Mouse (Mus musculus): ENCODE measurements around the gene Ulk4. TPM values are rescaled to one million over a fixed set of nuclear protein-coding genes. Genes with fewer than 3 reads are reported as not detected.

Gene Ulk4
- total RNA-seq, 2 experiments from 2014 or later = 0.22 to 0.46 TPM

- peak in 1 of 2 experiments; percentile 52 for DNase-seq
Observed at GRCm38 (mm10) chr9:121299976-121300570, 23.1 kb upstream of the Ulk4 start.

GRCm38 (mm10) chr9:121299223-121299755 lies 22.3 kb upstream of the Ulk4 start:
- DNase-seq = peak in 1 of 2 experiments; percentile 59

- DNase-seq = peak; percentile 74 to 75
Observed at GRCm38 (mm10) chr9:121298411-121299091, 21.6 kb upstream of the Ulk4 start.

DNA sequence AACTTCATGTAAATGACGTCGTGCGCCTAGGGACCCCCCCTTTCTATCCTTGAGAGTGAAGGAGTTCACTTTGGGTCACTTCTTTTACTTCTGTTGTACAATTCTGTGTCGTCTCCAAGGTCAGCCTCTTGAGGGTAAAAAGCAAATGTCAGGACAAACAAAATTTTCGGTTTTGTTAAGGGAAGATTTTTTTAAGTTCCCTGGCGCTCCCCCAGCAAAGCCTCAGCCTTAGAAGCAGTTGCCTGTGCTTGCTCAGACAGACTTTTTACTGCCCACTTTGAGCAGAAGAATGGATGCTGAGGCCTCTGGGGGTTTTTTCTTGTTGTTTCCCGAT lies 21.0 kb upstream of the Ulk4 start:
- DNase-seq = peak in 1 of 2 experiments; percentile 73

DNA sequence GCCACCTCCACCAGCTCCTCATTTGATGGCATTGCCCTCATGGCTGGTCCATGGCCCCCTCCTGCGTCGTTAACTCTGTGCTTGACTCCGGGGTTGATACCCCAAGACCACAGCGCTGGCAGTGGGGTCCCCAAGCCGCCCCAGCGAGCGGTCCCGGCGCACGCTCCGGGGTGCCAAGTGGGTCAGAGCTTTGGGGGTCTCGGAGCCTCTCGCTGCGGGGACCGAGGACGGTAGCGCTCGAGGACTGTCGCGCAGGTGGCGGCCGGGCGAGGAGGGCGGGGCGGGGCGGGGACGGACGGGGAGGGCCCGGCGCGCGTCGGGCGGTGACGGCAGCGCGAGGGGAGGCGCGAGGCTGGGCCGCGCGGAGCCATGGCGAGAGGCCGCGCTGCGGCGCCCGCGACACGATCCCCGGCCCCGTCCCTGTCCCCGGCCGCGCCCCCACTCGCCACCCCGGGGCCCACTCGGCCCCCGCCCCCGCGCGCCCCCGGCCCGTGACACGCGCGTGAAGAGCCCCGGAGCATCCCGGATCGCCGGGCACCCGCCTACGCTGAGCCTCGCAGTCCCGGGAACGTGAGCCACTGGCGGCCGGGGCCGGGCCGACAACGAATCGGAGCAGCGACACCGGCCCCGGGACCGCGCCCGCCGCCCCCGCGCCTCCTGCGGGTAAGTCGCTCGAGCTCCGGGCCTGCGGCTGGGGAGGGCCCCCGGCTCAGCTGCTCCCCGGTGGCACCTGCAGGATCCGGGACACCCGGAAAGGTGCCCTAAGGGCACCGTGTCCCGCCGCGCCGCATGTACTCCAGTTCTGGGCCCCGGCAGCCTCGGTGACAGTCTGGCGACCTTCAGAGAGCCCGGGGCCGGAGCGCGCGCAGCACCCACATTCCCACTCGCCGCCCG lies 20.4 kb upstream of the Ulk4 start, which contains the start of gene Trak1:
Trak1 (plus strand) TSS at position 332 of the 894 bp plus-strand sequence.
- DNase-seq = peak; percentile 76 to 84

- DNase-seq = no peak
Observed at GRCm38 (mm10) chr9:121295221-121295620, 18.2 kb upstream of the Ulk4 start.

GRCm38 (mm10) chr9:121293187-121293586 lies 16.2 kb upstream of the Ulk4 start:
- no peak for DNase-seq

DNA sequence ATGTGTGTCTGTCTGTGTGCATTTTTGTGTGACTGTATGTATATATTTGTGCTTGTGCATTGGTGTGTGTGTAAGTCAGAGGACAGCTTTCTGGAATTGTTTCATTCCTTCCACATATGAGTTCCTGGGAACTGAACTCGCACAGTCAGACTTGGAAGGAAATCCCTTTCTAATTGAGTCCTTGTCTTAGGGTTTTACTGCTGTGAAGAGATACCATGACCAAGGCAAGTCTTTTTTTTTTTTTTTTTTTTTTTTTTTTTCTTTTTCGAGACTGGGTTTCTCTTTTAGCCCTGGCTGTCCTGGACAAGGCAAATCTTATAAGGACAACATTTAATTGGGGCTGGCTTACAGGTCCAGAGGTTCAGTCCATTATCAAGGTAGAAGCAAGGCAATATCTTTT lies 14.3 kb upstream of the Ulk4 start:
- no peak for DNase-seq

- DNase-seq = no peak
Observed at GRCm38 (mm10) chr9:121286325-121286901, 9.4 kb upstream of the Ulk4 start.

DNA sequence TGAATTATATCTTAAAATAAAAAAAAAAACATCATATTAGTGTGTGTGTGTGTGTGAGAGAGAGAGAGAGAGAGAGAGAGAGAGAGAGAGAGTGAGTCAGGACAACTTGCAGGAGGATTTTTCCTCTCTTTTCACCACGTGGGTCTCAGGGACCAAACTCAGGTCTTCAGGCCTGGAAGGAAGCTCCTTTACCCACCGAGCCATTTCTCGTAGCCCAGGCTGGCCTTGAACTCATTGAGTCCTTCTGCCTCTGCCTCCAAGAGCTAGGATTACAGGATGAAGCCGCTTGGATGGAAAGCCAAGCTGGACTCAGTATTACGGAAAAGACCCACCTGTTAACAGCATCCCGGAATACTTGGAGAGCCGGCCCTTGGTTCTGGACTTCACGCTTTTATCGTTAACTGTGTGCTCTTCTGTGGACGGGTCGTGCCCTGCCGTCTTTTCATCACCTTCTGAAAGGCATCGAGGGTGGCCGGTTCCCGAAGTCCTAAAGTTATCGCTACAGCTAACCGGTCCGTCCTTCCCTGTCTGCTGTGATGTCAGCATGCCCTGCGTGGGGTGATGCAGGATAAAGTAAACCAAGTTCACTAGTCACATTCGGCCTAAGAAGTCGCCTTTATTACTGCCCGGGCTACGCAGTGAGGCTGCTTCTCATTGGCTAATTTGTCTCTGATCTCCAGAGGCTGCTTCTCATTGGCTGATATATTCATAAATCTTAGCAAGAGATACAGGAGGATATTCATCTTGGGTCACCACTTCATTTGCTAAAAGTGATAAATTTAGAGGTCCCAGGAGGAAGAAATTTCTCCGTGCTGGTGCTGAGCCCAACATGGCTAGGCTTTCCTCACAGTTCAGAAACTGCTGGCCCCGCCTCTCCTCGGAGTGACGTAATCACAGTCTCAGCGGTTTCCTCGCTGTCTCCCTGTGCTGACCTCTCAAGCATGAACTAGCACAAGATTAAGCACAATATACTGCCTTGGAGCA lies 8.6 kb upstream of the Ulk4 start:
- peak; percentile 83 to 88 for DNase-seq

GRCm38 (mm10) chr9:121284422-121284821 lies 7.4 kb upstream of the Ulk4 start:
- DNase-seq = peak in 1 of 2 experiments; percentile 53

DNA sequence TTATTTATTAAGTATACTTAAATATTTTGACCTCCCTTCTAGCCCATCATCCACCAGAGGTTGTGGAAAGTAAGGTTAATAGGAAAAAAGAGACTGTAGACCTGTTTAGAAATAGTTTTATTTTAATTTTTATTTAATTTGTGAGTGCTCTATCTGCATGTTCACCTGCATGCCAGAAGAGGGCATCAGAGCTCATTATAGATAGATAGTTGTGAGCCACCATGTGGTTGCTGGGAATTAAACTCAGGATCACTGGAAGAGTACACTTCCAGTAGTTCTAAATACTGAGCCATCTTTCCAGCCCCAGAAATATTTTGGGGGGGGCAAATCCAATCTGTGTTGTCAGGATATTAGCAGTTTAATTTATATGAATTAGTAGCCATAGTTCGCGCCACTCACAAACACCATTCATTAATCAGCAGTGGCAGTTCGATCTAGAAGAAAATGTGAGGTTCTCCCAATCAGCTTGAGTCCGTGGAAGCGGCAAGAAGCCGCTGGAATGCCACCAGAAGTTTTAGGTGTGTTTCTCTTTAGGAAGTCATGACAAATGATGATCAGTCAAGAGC lies 6.7 kb upstream of the Ulk4 start:
- DNase-seq = peak in 1 of 2 experiments; percentile 44

- DNase-seq = no peak
Observed at GRCm38 (mm10) chr9:121281891-121282290, 4.9 kb upstream of the Ulk4 start.

- no peak for DNase-seq
Observed at GRCm38 (mm10) chr9:121279216-121279615, 2.2 kb upstream of the Ulk4 start.

- no peak for DNase-seq
Observed at GRCm38 (mm10) chr9:121276745-121277117, 266 bp downstream of the Ulk4 start.

DNA sequence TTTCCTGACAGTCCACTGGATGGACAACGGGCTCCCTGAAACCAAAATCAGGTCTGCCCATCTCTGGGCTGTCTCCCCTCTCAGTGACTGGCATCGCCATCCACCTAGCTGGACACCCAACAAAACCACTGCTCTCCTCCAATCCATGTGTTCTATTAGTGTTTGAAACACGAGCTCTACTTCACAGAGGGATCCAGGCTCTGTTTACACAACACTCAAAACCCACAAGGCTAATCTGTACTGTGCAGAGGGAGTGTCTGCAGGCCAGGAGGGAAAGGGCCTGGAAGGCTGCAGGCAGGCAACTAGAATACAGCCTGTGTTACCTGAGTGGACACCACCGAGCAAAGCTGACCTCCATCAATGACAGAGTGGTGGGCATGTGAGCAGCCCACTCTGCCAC lies 5.4 kb downstream of the Ulk4 start:
- DNase-seq = no peak

DNA sequence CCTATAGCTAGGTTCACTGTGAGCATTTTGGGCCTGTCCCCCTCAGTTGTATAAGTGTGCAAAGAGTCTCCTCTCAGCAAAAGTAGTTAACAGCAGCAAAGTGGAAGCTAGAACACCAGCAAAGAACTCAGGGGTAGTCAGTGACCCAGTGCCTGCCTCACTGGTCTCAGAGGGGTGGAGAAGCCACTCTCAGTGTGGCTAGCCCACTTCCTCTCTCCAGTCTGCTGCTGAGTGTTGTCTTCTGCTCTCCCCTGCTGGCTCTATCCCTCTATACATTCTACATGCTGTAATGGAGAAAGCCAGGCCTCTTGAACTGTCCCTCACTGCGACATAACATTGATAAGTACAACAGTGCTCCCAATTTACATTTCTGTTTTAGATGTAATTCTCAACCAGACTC lies 5.8 kb downstream of the Ulk4 start:
- DNase-seq = no peak

DNA sequence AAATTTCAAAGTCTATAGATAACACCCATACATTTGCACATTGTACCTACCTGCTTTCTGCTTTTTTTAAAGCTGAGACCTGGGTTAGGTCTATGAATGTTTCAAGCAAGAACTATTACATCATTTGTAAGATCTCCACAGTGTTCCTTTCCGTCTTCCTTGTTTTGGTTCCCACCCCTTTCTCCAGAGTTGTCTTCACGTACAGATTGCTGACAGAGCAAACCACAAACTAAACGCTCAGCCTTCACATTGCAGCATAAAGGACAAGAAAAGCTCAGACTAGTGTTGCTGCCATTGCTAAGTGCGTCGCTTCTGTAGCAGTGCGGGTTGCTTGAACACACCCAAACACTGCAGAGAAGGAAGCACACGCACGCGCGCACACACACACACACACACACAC lies 11.7 kb downstream of the Ulk4 start:
- DNase-seq = peak in 1 of 2 experiments; percentile 41

DNA sequence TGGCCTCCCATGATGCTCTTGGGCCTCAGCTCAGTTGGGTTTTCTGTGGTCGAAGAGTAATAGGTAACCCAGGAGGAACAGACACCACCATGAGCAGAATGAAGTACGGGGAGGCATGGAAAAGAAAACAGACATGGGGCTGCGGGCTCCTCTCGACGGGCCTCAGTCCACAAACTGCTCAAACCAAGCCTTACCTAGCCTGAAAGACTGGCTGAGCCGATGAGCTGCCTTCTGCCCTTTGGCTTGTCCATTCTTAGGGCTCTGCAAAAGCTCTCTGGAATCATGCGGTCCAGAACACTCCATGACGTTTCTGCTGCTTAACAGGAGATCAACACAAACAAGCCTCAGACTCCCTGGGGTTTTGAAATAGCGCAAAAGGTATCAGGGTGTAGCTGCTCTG lies 19.9 kb downstream of the Ulk4 start:
- no peak for DNase-seq

DNA sequence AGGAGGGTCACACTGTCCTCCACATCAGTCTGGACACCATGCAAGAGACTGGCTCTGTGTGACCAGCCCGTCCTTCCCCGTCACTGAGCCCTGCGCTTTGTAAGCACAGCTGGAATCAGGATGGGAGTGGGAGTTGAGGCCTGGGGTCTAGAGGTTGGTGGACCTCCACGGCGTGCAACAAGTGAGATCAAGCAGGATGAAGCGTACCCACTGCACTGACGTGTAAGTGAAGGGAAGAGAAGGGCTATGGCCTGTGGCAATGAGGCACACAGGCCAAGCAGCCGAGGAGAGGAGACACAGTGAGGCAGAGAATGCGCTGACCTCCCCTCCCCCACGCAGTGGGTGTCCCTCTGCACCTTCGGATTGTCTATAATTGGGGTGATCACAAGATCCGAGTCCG lies 22.2 kb downstream of the Ulk4 start:
- no peak for DNase-seq

DNA sequence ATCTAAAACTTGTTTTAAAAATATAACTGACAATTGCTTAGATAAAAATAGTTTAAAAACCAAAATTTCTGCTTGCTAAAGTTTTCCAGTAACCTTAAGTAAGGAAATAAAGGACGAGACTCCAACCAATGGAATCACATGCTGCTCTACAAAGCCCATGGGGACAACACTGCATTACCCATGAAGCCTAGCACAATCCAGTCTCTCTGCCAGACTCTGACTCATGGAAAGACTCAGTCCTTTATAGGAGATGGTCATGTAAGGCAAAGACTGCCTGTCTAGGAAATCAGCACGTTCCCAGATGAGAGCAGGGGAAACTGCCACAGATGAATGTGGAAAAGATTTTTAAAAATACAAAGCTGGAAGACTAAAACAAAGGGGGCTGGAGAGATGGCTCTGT lies 23.0 kb downstream of the Ulk4 start:
- peak; percentile 70 to 77 for DNase-seq

Measured in heart, adult 18-20 months (tissue).